Mouse (Mus musculus) forebrain, embryonic 11.5 days (tissue): ENCODE measurements around the gene Rgs17. TPM values are rescaled to one million over a fixed set of nuclear protein-coding genes. Genes with fewer than 3 reads are reported as not detected.
A peak's percentile ranks its signal among the peaks of the same experiment; 100 is the strongest.
"Not testable (repeated sequence)": the region's sequence is repeated elsewhere in the genome, so short reads cannot be mapped to it uniquely, and the experiment has no call there.

Experiments
- ATAC-seq: fragments of 200-750 bp; cut with Nextera tagmentation; replicated peaks from 2 replicates; pipeline ENCODE4 v1.8.0; 2017; ENCODE audit warnings: moderate TSS enrichment; ENCODE audit not compliant: low FRiP score
- DNase-seq: peaks from one replicate; pipeline ENCODE4 v3.0.0-alpha.2; 2017; ENCODE audit warnings: low spot score
- H3K27ac ChIP-seq: fragments of 300-500 bp; sonication (generic); 2 replicates; pipeline ENCODE4 v1.5.1; 2014; ENCODE audit warnings: low read depth, low read length
- H3K27me3 ChIP-seq: fragments of 300-500 bp; sonication (generic); 2 replicates; pipeline ENCODE4 v1.6.1; 2014; ENCODE audit warnings: mild to moderate bottlenecking, low read length, mixed read lengths; ENCODE audit not compliant: control insufficient read depth, insufficient read depth
- H3K36me3 ChIP-seq: fragments of 300-500 bp; sonication (generic); 2 replicates; pipeline ENCODE4 v1.6.1; 2014; ENCODE audit warnings: mild to moderate bottlenecking, low read length, moderate library complexity, mixed read lengths; ENCODE audit not compliant: control insufficient read depth, insufficient read depth
- H3K4me1 ChIP-seq: fragments of 300-500 bp; sonication (generic); replicated peaks from 2 replicates; pipeline ENCODE4 v1.6.1; 2014; ENCODE audit warnings: low read length, mixed read lengths; ENCODE audit not compliant: control insufficient read depth, insufficient read depth
- H3K4me2 ChIP-seq: fragments of 300-500 bp; sonication (generic); 2 replicates; pipeline ENCODE4 v1.6.1; 2014; ENCODE audit warnings: low read depth, mild to moderate bottlenecking, low read length, moderate library complexity, mixed read lengths; ENCODE audit not compliant: severe bottlenecking
- H3K4me3 ChIP-seq: fragments of 300-500 bp; sonication (generic); 2 replicates; pipeline ENCODE4 v1.5.1; 2014; ENCODE audit warnings: low read depth, low read length
- H3K9ac ChIP-seq: fragments of 300-500 bp; sonication (generic); 2 replicates; pipeline ENCODE4 v1.6.1; 2014; ENCODE audit warnings: low read length
- H3K9me3 ChIP-seq: fragments of 300-500 bp; sonication (generic); 2 replicates; pipeline ENCODE4 v1.6.1; 2016; ENCODE audit warnings: low read length, mixed read lengths; ENCODE audit not compliant: control insufficient read depth
- WGBS: fragments of 180-500 bp; shearing (Covaris S2); extraction: QIAGEN DNeasy Blood & Tissue Kit; methylation state at CpG from one replicate; pipeline ENCODE4 v1.1.7; 2014; 5-methylcytosine and 5-hydroxymethylcytosine counted together
- polyA plus RNA-seq: library from polyadenylated mRNA; unstranded; fragments of >200 nt; fragmentation: Nextera tagmentation; extraction: Ambion mirVana; gene quantifications from 2 replicates; pipeline ENCODE4 v1.2.1, GENCODE M21; 2014

Gene Rgs17
- 2.1 and 2.8 TPM in 2 replicates for polyA plus RNA-seq

GRCm38 (mm10) chr10:5922294-5922828, at the start of gene Rgs17:
Gene Rgs17, minus strand, starts transcription at chr10:5922400.
- Histone ChIP-seq H3K27me3 (no peaks in the 10 kb centered on the region), H3K4me3 (peak within 1 kb of the TSS; percentile 66), H3K27ac (no peak within 1 kb of the TSS), H3K4me2 (peak within 1 kb of the TSS; percentile 93), H3K4me1 (no peaks in the 10 kb centered on the region), H3K9me3 (no peaks in the 10 kb centered on the region), H3K9ac (peak within 1 kb of the TSS; percentile 76), H3K36me3 (no peaks in the 10 kb centered on the region)
- DNase-seq (peak; percentile 89), ATAC-seq (peak; percentile 94)
- 0% methylated on average over 31 of the region's 35 CpGs for WGBS

DNA sequence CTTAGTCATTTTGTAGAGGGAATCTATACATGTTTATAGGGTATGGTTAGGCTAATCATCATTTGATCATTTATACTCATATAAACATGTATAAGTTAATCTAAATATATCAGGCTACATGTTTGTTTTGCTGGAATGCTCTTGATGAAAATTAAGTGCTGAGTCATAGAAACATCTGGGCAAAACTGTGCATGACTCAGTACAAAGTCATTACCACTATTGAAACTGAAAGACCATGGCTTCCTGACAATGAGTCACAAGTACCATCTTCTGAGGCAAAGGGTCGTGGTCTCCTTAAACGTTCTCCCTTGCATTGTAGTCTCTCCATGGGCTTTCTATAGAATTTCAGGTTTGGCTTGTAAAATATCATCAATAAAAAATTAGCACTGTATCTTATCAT, 45.5 kb upstream of the Rgs17 start:
- Histone ChIP-seq H3K4me1 (no peaks in the 10 kb centered on the region), H3K36me3 (no peaks in the 10 kb centered on the region), H3K9me3 (no peaks in the 10 kb centered on the region), H3K4me2 (no peak overlapping the region), H3K27me3 (no peaks in the 10 kb centered on the region), H3K27ac (no peak overlapping the region), H3K9ac (no peak overlapping the region), H3K4me3 (no peak overlapping the region)
- ATAC-seq (no peak), DNase-seq (no peak)
- 81% methylated on average over 2 of the region's 2 CpGs for WGBS

- DNase-seq, H3K9me3 ChIP-seq, H3K9ac ChIP-seq, H3K36me3 ChIP-seq, H3K4me2 ChIP-seq, H3K4me3 ChIP-seq, H3K4me1 ChIP-seq, H3K27ac ChIP-seq, H3K27me3 ChIP-seq, ATAC-seq: not testable (repeated sequence)
Observed at GRCm38 (mm10) chr10:5953787-5954186, 31.6 kb upstream of the Rgs17 start.

GRCm38 (mm10) chr10:5924261-5924660, 2.1 kb upstream of the Rgs17 start:
- Histone ChIP-seq H3K4me2 (no peak overlapping the region), H3K9ac (no peak overlapping the region), H3K4me1 (no peaks in the 10 kb centered on the region), H3K27me3 (no peaks in the 10 kb centered on the region), H3K9me3 (no peaks in the 10 kb centered on the region), H3K4me3 (no peak overlapping the region), H3K36me3 (no peaks in the 10 kb centered on the region), H3K27ac (no peak overlapping the region)
- WGBS, result 87% methylated on average over 5 of the region's 5 CpGs
- DNase-seq (no peak), ATAC-seq (no peak)

- Histone ChIP-seq H3K9me3 (no peaks in the 10 kb centered on the region), H3K4me3 (no peak overlapping the region), H3K4me2 (no peak overlapping the region), H3K27me3 (no peaks in the 10 kb centered on the region), H3K9ac (no peak overlapping the region), H3K27ac (no peak overlapping the region), H3K36me3 (no peaks in the 10 kb centered on the region), H3K4me1 (no peaks in the 10 kb centered on the region)
- 12% methylated on average over 9 of the region's 9 CpGs for WGBS
- DNase-seq (no peak), ATAC-seq (no peak)
Observed at GRCm38 (mm10) chr10:5923096-5923495, 896 bp upstream of the Rgs17 start.

GRCm38 (mm10) chr10:5921771-5922170, 429 bp downstream of the Rgs17 start:
- H3K9me3 ChIP-seq, result no peaks in the 10 kb centered on the region
- no peaks in the 10 kb centered on the region for H3K36me3 ChIP-seq
- DNase-seq (peak; percentile 69), ATAC-seq (peak; percentile 42)
- H3K9ac ChIP-seq, result peak overlapping the region; percentile 76
- WGBS, result 1% methylated on average over 31 of the region's 31 CpGs
- no peaks in the 10 kb centered on the region for H3K27me3 ChIP-seq
- peak overlapping the region; percentile 66 for H3K4me3 ChIP-seq
- H3K4me2 ChIP-seq, result peak overlapping the region; percentile 93
- H3K27ac ChIP-seq, result no peak overlapping the region
- no peaks in the 10 kb centered on the region for H3K4me1 ChIP-seq

GRCm38 (mm10) chr10:5921031-5921551, 1.1 kb downstream of the Rgs17 start:
- no peaks in the 10 kb centered on the region for H3K36me3 ChIP-seq
- under 1% methylated on average over 12 of the region's 12 CpGs for WGBS
- H3K27ac ChIP-seq, result no peak overlapping the region
- peak; percentile 57 for DNase-seq
- H3K4me2 ChIP-seq, result peak overlapping the region; percentile 93
- H3K4me3 ChIP-seq, result peak overlapping the region; percentile 66
- H3K27me3 ChIP-seq, result no peaks in the 10 kb centered on the region
- H3K4me1 ChIP-seq, result no peaks in the 10 kb centered on the region
- no peaks in the 10 kb centered on the region for H3K9me3 ChIP-seq
- H3K9ac ChIP-seq, result peak overlapping the region; percentile 76
- peak; percentile 13; the same call in 1 of the 2 replicates for ATAC-seq

DNA sequence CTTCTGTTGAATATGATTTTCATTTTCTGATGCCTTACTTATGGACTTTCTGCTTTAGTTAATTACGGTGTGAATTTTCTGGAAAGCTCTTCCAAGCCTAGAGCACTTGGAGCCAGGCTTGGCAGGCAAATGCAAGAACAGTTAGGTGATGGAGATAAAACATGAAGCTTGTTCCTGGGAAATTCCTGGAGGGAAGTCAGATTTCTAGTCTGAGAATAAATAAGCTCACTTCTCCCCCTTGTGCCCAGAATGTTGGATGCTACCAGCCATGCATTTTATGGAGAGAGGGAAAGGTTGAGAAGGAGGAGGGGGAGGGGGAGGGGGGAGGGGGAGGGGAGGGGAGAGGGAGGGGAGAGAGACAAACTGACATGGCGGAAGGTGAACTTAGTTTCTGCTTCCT, 17.8 kb downstream of the Rgs17 start:
- Histone ChIP-seq H3K4me2 (no peak overlapping the region), H3K9me3 (no peaks in the 10 kb centered on the region), H3K27ac (no peak overlapping the region), H3K4me3 (no peak overlapping the region), H3K27me3 (no peaks in the 10 kb centered on the region), H3K9ac (no peak overlapping the region), H3K36me3 (no peaks in the 10 kb centered on the region), H3K4me1 (no peaks in the 10 kb centered on the region)
- DNase-seq (no peak), ATAC-seq (no peak)
- WGBS, result 95% methylated on average over 2 of the region's 2 CpGs

- no peak for ATAC-seq
- no peak for DNase-seq
- H3K27me3 ChIP-seq, result no peaks in the 10 kb centered on the region
- H3K36me3 ChIP-seq, result no peaks in the 10 kb centered on the region
- H3K9ac ChIP-seq, result no peak overlapping the region
- no peaks in the 10 kb centered on the region for H3K9me3 ChIP-seq
- H3K4me3 ChIP-seq, result no peak overlapping the region
- no peak overlapping the region for H3K4me2 ChIP-seq
- H3K4me1 ChIP-seq, result no peaks in the 10 kb centered on the region
- 90% methylated on average over 4 of the region's 4 CpGs for WGBS
- no peak overlapping the region for H3K27ac ChIP-seq
Observed at GRCm38 (mm10) chr10:5901777-5902176, 20.4 kb downstream of the Rgs17 start.
